Mouse (Mus musculus) cerebellum, adult 18-20 months (tissue): ENCODE results near the gene St6galnac3.

ENCODE experiments used
- DNase-seq, 2 experiments: peaks; one replicate each; pipeline ENCODE4 v3.0.0; 2021

St6galnac3 gene

GRCm38 (mm10) chr3:153272241-153272640 is 452.7 kb downstream of the St6galnac3 start:
- no peak for DNase-seq

GRCm38 (mm10) chr3:153267397-153267796 is 457.6 kb downstream of the St6galnac3 start:
- DNase-seq = no peak

GRCm38 (mm10) chr3:153261985-153262384 is 463.0 kb downstream of the St6galnac3 start:
- no peak for DNase-seq

GRCm38 (mm10) chr3:153260225-153260933 is 464.6 kb downstream of the St6galnac3 start:
- DNase-seq = no peak

GRCm38 (mm10) chr3:153255910-153256309 is 469.1 kb downstream of the St6galnac3 start:
- DNase-seq = no peak

GRCm38 (mm10) chr3:153251653-153252052 is 473.3 kb downstream of the St6galnac3 start:
- DNase-seq = no peak

GRCm38 (mm10) chr3:153250598-153251257 is 474.2 kb downstream of the St6galnac3 start:
- peak; percentile 55 to 57 for DNase-seq

GRCm38 (mm10) chr3:153248866-153249265 is 476.1 kb downstream of the St6galnac3 start:
- no peak for DNase-seq

- DNase-seq = no peak
Measured at GRCm38 (mm10) chr3:153248029-153248428, 476.9 kb downstream of the St6galnac3 start.

- DNase-seq = no peak
Measured at GRCm38 (mm10) chr3:153242524-153242923, 482.4 kb downstream of the St6galnac3 start.

GRCm38 (mm10) chr3:153241134-153241533 is 483.8 kb downstream of the St6galnac3 start:
- DNase-seq = no peak

- DNase-seq = no peak
Measured at GRCm38 (mm10) chr3:153240366-153240765, 484.6 kb downstream of the St6galnac3 start.

GRCm38 (mm10) chr3:153238381-153238780 is 486.6 kb downstream of the St6galnac3 start:
- no peak for DNase-seq

- DNase-seq = no peak
Measured at GRCm38 (mm10) chr3:153236262-153236661, 488.7 kb downstream of the St6galnac3 start.

- DNase-seq = no peak
Measured at GRCm38 (mm10) chr3:153222611-153223402, 502.2 kb downstream of the St6galnac3 start.

GRCm38 (mm10) chr3:153219391-153219790 is 505.6 kb downstream of the St6galnac3 start:
- no peak for DNase-seq

GRCm38 (mm10) chr3:153208186-153208585 is 516.8 kb downstream of the St6galnac3 start:
- no peak for DNase-seq

- DNase-seq = no peak
Measured at GRCm38 (mm10) chr3:153204046-153204445, 520.9 kb downstream of the St6galnac3 start.

- DNase-seq = no peak
Measured at GRCm38 (mm10) chr3:153201835-153202234, 523.1 kb downstream of the St6galnac3 start.

- no peak for DNase-seq
Measured at GRCm38 (mm10) chr3:153200801-153201200, 524.2 kb downstream of the St6galnac3 start.

GRCm38 (mm10) chr3:153200076-153200475 is 524.9 kb downstream of the St6galnac3 start:
- DNase-seq = no peak

- no peak for DNase-seq
Measured at GRCm38 (mm10) chr3:153199251-153199650, 525.7 kb downstream of the St6galnac3 start.

- DNase-seq = no peak
Measured at GRCm38 (mm10) chr3:153198514-153198913, 526.5 kb downstream of the St6galnac3 start.

GRCm38 (mm10) chr3:153193025-153193424 is 531.9 kb downstream of the St6galnac3 start:
- DNase-seq = no peak
